Mouse (Mus musculus): ENCODE results near the gene Prr36. TPM values are rescaled to one million over a fixed set of nuclear protein-coding genes. Genes with fewer than 3 reads are reported as not detected.

Prr36 gene
- polyA plus RNA-seq, 1 experiment = 0.47 TPM

GRCm38 (mm10) chr8:4252934-4253841, 35.9 kb upstream of the Prr36 start, which contains the start of gene Snapc2:
Gene Snapc2, plus strand, starts transcription at chr8:4253080.
- peak within 1 kb of the TSS; percentile 95 for H3K4me3 ChIP-seq (ENCODE audit: control insufficient read depth, insufficient read depth, low read length)
- DNase-seq = peak; percentile 97
- WGBS = 1% methylated on average over 69 of the region's 69 CpGs
- peaks cover 8% of the 10 kb centered on the region for H3K4me1 ChIP-seq (replicated peaks; ENCODE audit: control insufficient read depth, insufficient read depth, low read length)
- no peak for TF ChIP-seq CTCF (IDR thresholded peaks at IDR 0.05; ENCODE audit: borderline replicate concordance, control insufficient read depth, extremely low read depth, insufficient read depth, low read length, poor library complexity)
- no peak for TF ChIP-seq POLR2A (IDR thresholded peaks at IDR 0.05; ENCODE audit: control insufficient read depth, extremely low read depth, insufficient read depth, low read length, poor library complexity)
- no peaks in the 10 kb centered on the region for H3K27me3 ChIP-seq (ENCODE audit: control insufficient read depth, insufficient read depth, low read length)
- no peak within 1 kb of the TSS for H3K27ac ChIP-seq (ENCODE audit: control insufficient read depth, insufficient read depth, low read length)
- no peaks in the 10 kb centered on the region for H3K36me3 ChIP-seq (ENCODE audit: control insufficient read depth, insufficient read depth, low read length)

- H3K4me1 ChIP-seq (replicated peaks; ENCODE audit: control insufficient read depth, insufficient read depth, low read length) = peaks cover 8% of the 10 kb centered on the region
- no peak overlapping the region for H3K27ac ChIP-seq (ENCODE audit: control insufficient read depth, insufficient read depth, low read length)
- no peak for DNase-seq
- WGBS = 47% methylated on average over 8 of the region's 8 CpGs
- no peaks in the 10 kb centered on the region for H3K27me3 ChIP-seq (ENCODE audit: control insufficient read depth, insufficient read depth, low read length)
- 0 out of 2 replicates have a peak, but pooled peaks cover 1% of the 10 kb centered on the region for H3K36me3 ChIP-seq (ENCODE audit: control insufficient read depth, insufficient read depth, low read length)
- H3K4me3 ChIP-seq (ENCODE audit: control insufficient read depth, insufficient read depth, low read length) = no peak overlapping the region
- TF ChIP-seq CTCF (IDR thresholded peaks at IDR 0.05; ENCODE audit: borderline replicate concordance, control insufficient read depth, extremely low read depth, insufficient read depth, low read length, poor library complexity) (no peak), POLR2A (IDR thresholded peaks at IDR 0.05; ENCODE audit: control insufficient read depth, extremely low read depth, insufficient read depth, low read length, poor library complexity) (no peak)
Measured at GRCm38 (mm10) chr8:4252116-4252760, 35.0 kb upstream of the Prr36 start.

DNA sequence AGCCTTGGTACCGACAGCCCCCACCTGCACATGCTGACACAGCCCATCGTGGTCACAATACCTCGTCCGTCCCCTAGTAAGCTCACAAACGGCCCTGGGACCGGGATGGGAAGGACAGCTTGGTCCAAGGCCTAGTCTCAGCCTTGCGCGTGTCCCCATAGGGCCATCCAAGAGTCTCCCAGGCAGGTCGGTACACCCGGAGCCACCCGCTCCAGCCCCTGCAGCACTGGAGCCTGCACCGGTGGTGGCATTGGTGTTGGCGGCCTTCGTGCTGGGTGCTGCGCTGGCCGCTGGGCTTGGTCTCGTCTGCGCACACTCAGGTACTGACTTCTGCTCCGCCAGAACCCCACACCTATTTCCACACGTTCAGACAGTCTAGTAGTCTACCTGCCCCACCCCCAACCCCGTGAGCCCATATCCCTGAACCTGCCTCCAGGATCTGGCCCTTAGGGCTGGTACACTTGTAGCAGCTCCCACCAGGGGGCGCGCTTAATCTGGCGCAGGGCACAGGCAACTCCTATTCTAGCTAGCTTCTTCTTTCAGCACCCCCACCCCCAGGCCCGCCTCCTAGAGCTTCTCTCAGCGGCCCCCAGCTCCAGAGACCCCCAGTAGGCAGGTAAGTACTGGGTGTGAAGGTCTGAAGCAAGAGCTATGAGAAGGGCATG, 33.2 kb upstream of the Prr36 start:
- Histone ChIP-seq H3K4me3 (ENCODE audit: control insufficient read depth, insufficient read depth, low read length) (no peak overlapping the region), H3K27ac (ENCODE audit: control insufficient read depth, insufficient read depth, low read length) (no peak overlapping the region), H3K36me3 (ENCODE audit: control insufficient read depth, insufficient read depth, low read length) (peaks cover 11% of the 10 kb centered on the region), H3K27me3 (ENCODE audit: control insufficient read depth, insufficient read depth, low read length) (no peaks in the 10 kb centered on the region), H3K4me1 (replicated peaks; ENCODE audit: control insufficient read depth, insufficient read depth, low read length) (peaks cover 8% of the 10 kb centered on the region)
- WGBS = 60% methylated on average over 26 of the region's 26 CpGs
- peak; percentile 82 for DNase-seq
- peak; percentile 92 for TF ChIP-seq CTCF (IDR thresholded peaks at IDR 0.05; ENCODE audit: borderline replicate concordance, control insufficient read depth, extremely low read depth, insufficient read depth, low read length, poor library complexity)
- TF ChIP-seq POLR2A (IDR thresholded peaks at IDR 0.05; ENCODE audit: control insufficient read depth, extremely low read depth, insufficient read depth, low read length, poor library complexity) = no peak

GRCm38 (mm10) chr8:4249213-4249612, 32.0 kb upstream of the Prr36 start:
- no peak overlapping the region for H3K4me3 ChIP-seq (ENCODE audit: control insufficient read depth, insufficient read depth, low read length)
- no peak for DNase-seq
- TF ChIP-seq CTCF (IDR thresholded peaks at IDR 0.05; ENCODE audit: borderline replicate concordance, control insufficient read depth, extremely low read depth, insufficient read depth, low read length, poor library complexity) (no peak), POLR2A (IDR thresholded peaks at IDR 0.05; ENCODE audit: control insufficient read depth, extremely low read depth, insufficient read depth, low read length, poor library complexity) (no peak)
- peaks cover 23% of the 10 kb centered on the region for H3K36me3 ChIP-seq (ENCODE audit: control insufficient read depth, insufficient read depth, low read length)
- no peak overlapping the region for H3K27ac ChIP-seq (ENCODE audit: control insufficient read depth, insufficient read depth, low read length)
- no peaks in the 10 kb centered on the region for H3K27me3 ChIP-seq (ENCODE audit: control insufficient read depth, insufficient read depth, low read length)
- peaks cover 8% of the 10 kb centered on the region for H3K4me1 ChIP-seq (replicated peaks; ENCODE audit: control insufficient read depth, insufficient read depth, low read length)
- 94% methylated on average over 29 of the region's 29 CpGs for WGBS

- TF ChIP-seq POLR2A (IDR thresholded peaks at IDR 0.05; ENCODE audit: control insufficient read depth, extremely low read depth, insufficient read depth, low read length, poor library complexity) = no peak
- no peak for TF ChIP-seq CTCF (IDR thresholded peaks at IDR 0.05; ENCODE audit: borderline replicate concordance, control insufficient read depth, extremely low read depth, insufficient read depth, low read length, poor library complexity)
- Histone ChIP-seq H3K27ac (ENCODE audit: control insufficient read depth, insufficient read depth, low read length) (no peak within 1 kb of the TSS), H3K4me1 (replicated peaks; ENCODE audit: control insufficient read depth, insufficient read depth, low read length) (peaks cover 5% of the 10 kb centered on the region), H3K27me3 (ENCODE audit: control insufficient read depth, insufficient read depth, low read length) (no peaks in the 10 kb centered on the region), H3K4me3 (ENCODE audit: control insufficient read depth, insufficient read depth, low read length) (no peak within 1 kb of the TSS), H3K36me3 (ENCODE audit: control insufficient read depth, insufficient read depth, low read length) (peaks cover 30% of the 10 kb centered on the region)
- no peak for DNase-seq
- 93% methylated on average over 15 of the region's 15 CpGs for WGBS
Measured at GRCm38 (mm10) chr8:4247951-4248540, 30.8 kb upstream of the Prr36 start, which contains the start of gene Tgfbr3l. Gene Tgfbr3l, plus strand, starts transcription at chr8:4248214.

- 92% methylated on average over 8 of the region's 8 CpGs for WGBS
- H3K27me3 ChIP-seq (ENCODE audit: control insufficient read depth, insufficient read depth, low read length) = no peaks in the 10 kb centered on the region
- H3K36me3 ChIP-seq (ENCODE audit: control insufficient read depth, insufficient read depth, low read length) = peaks cover 30% of the 10 kb centered on the region
- H3K4me3 ChIP-seq (ENCODE audit: control insufficient read depth, insufficient read depth, low read length) = no peak overlapping the region
- no peak overlapping the region for H3K27ac ChIP-seq (ENCODE audit: control insufficient read depth, insufficient read depth, low read length)
- no peak for DNase-seq
- TF ChIP-seq CTCF (IDR thresholded peaks at IDR 0.05; ENCODE audit: borderline replicate concordance, control insufficient read depth, extremely low read depth, insufficient read depth, low read length, poor library complexity) (no peak), POLR2A (IDR thresholded peaks at IDR 0.05; ENCODE audit: control insufficient read depth, extremely low read depth, insufficient read depth, low read length, poor library complexity) (no peak)
- H3K4me1 ChIP-seq (replicated peaks; ENCODE audit: control insufficient read depth, insufficient read depth, low read length) = 0 out of 2 replicates have a peak, but pooled peaks cover under 1% of the 10 kb centered on the region
Measured at GRCm38 (mm10) chr8:4247241-4247640, 30.0 kb upstream of the Prr36 start.
